Mouse (Mus musculus) lung, adult 2 months (tissue): ENCODE data around the gene Ippk. TPM values are rescaled to one million over a fixed set of nuclear protein-coding genes. Genes with fewer than 3 reads are reported as not detected.

Experiments used
- DNase-seq: peaks from one replicate; pipeline ENCODE4 v3.0.0; 2022
- H3K4me1 ChIP-seq: fragments of 200-500 bp; 2 replicates; pipeline ENCODE4 v1.6.1; 2011; ENCODE audit warnings: low read length; ENCODE audit not compliant: control insufficient read depth, insufficient read depth
- H3K4me3 ChIP-seq: fragments of 200-500 bp; replicated peaks from 2 replicates; pipeline ENCODE3; 2011; ENCODE audit warnings: low read depth, mild to moderate bottlenecking, control low read depth, low read length; ENCODE audit errors: extremely low read depth
- CTCF ChIP-seq: fragments of 200-500 bp; IDR thresholded peaks from 2 replicates; pipeline ENCODE4 v1.5.1; 2011; ENCODE audit warnings: mild to moderate bottlenecking, low read length, control low read depth; ENCODE audit not compliant: insufficient read depth
- POLR2A ChIP-seq: fragments of 200-500 bp; IDR thresholded peaks from 2 replicates; pipeline ENCODE4 v1.6.1; 2011; ENCODE audit warnings: low read depth, mild to moderate bottlenecking, control low read depth, low read length, borderline replicate concordance; ENCODE audit errors: extremely low read depth
- WGBS: fragments of 180-500 bp; shearing (Covaris S2); methylation state at CpG from one replicate; pipeline ENCODE4 v1.1.7; 2018; 5-methylcytosine and 5-hydroxymethylcytosine counted together
- polyA plus RNA-seq: library from polyadenylated mRNA; depleted of rRNA; stranded (reverse); fragments of >200 nt; gene quantifications from 2 replicates; pipeline ENCODE4 v1.2.3, GENCODE M21; 2012

Gene Ippk
- polyA plus RNA-seq, 1 experiment = 7.3 TPM

- DNase-seq = no peak
- peaks cover 6% of the 10 kb centered on the region for H3K4me1 ChIP-seq
- WGBS = 51% methylated on average over 16 of the region's 16 CpGs
- no peak for TF ChIP-seq POLR2A
- no peak for TF ChIP-seq CTCF
- no peak overlapping the region for H3K4me3 ChIP-seq
These were observed 36.1 kb upstream of the Ippk start for GRCm38 (mm10) chr13:49384751-49385463.

GRCm38 (mm10) chr13:49391374-49391773 is 29.7 kb upstream of the Ippk start:
- TF ChIP-seq CTCF (no peak), POLR2A (no peak)
- Histone ChIP-seq H3K4me1 (no peaks in the 10 kb centered on the region; the same call in 1 of the 2 replicates), H3K4me3 (no peak overlapping the region)
- DNase-seq = no peak
- WGBS = 96% methylated on average over 2 of the region's 2 CpGs

- DNase-seq = no peak
- 60% methylated on average over 1 of the region's 1 CpGs for WGBS
- H3K4me3 ChIP-seq = no peak overlapping the region
- TF ChIP-seq CTCF (no peak), POLR2A (no peak)
- no peaks in the 10 kb centered on the region; the same call in 1 of the 2 replicates for H3K4me1 ChIP-seq
These were observed 27.5 kb upstream of the Ippk start for GRCm38 (mm10) chr13:49393579-49393978.

- H3K4me1 ChIP-seq = no peaks in the 10 kb centered on the region; the same call in 1 of the 2 replicates
- 94% methylated on average over 3 of the region's 3 CpGs for WGBS
- TF ChIP-seq POLR2A (no peak), CTCF (no peak)
- H3K4me3 ChIP-seq = no peak overlapping the region
- DNase-seq = no peak
These were observed 26.1 kb upstream of the Ippk start for GRCm38 (mm10) chr13:49394886-49395447.

- no peak for TF ChIP-seq POLR2A
- no peak for TF ChIP-seq CTCF
- WGBS = 76% methylated on average over 1 of the region's 1 CpGs
- Histone ChIP-seq H3K4me3 (no peak overlapping the region), H3K4me1 (no peaks in the 10 kb centered on the region; the same call in 1 of the 2 replicates)
- no peak for DNase-seq
These were observed 24.3 kb upstream of the Ippk start for GRCm38 (mm10) chr13:49396798-49397197.

GRCm38 (mm10) chr13:49398191-49398590 is 22.9 kb upstream of the Ippk start:
- no peak for TF ChIP-seq POLR2A
- TF ChIP-seq CTCF = no peak
- Histone ChIP-seq H3K4me3 (no peak overlapping the region), H3K4me1 (no peaks in the 10 kb centered on the region; the same call in 1 of the 2 replicates)
- WGBS = 71% methylated on average over 8 of the region's 8 CpGs
- DNase-seq = no peak

GRCm38 (mm10) chr13:49400139-49400538 is 20.9 kb upstream of the Ippk start:
- H3K4me3 ChIP-seq = no peak overlapping the region
- no peak for TF ChIP-seq POLR2A
- TF ChIP-seq CTCF = peak; percentile 64
- DNase-seq = no peak
- no peaks in the 10 kb centered on the region for H3K4me1 ChIP-seq
- WGBS = 24% methylated on average over 6 of the region's 6 CpGs

GRCm38 (mm10) chr13:49402628-49403027 is 18.4 kb upstream of the Ippk start:
- TF ChIP-seq CTCF (no peak), POLR2A (no peak)
- H3K4me1 ChIP-seq = no peaks in the 10 kb centered on the region
- 42% methylated on average over 2 of the region's 2 CpGs for WGBS
- no peak overlapping the region for H3K4me3 ChIP-seq
- DNase-seq = no peak

GRCm38 (mm10) chr13:49407795-49408194 is 13.3 kb upstream of the Ippk start:
- no peak for TF ChIP-seq CTCF
- Histone ChIP-seq H3K4me3 (no peak overlapping the region), H3K4me1 (no peaks in the 10 kb centered on the region)
- DNase-seq = no peak

- no peak for DNase-seq
- TF ChIP-seq POLR2A (no peak), CTCF (no peak)
- peak overlapping the region; percentile 77 for H3K4me3 ChIP-seq
- peaks cover 7% of the 10 kb centered on the region; the same call in 1 of the 2 replicates for H3K4me1 ChIP-seq
- WGBS = under 1% methylated on average over 15 of the region's 15 CpGs
These were observed 513 bp downstream of the Ippk start for GRCm38 (mm10) chr13:49421606-49421917.
